18 mouse cellular contexts compared by ENCODE assay signal in genomic region chr16:58527817-58528216, GRCm38 (mm10).
"Had no signal": no experiment of that assay in that cellular context is flagged by ENCODE, and none has a peak within 500 bp of the region (broad histone marks: within the 10 kb centered on the region; RNA-seq: fewer than 3 reads in every experiment).

No protein-coding gene starts in this region.

- DNase-seq: kidney, adult 2 months; kidney, postnatal 25 days; layer of hippocampus, adult 9-11 months; lung, adult 2 months; lung, postnatal 14 days; lung, postnatal 4 days; right cerebral cortex, postnatal 4 days; spleen, adult 18-20 months; thymus, postnatal 25 days had no signal

- H3K4me3 ChIP-seq: layer of hippocampus, adult 2 months; limb, embryonic 10.5 days; limb, embryonic 13.5 days; midbrain, embryonic 12.5 days; myocyte; neural tube, embryonic 13.5 days; stomach, embryonic 15.5 days had no signal

- H3K9me3 ChIP-seq: midbrain, embryonic 12.5 days; stomach, embryonic 15.5 days had no signal

- H3K9ac ChIP-seq: limb, embryonic 13.5 days; midbrain, embryonic 12.5 days; neural tube, embryonic 13.5 days; stomach, embryonic 15.5 days had no signal

- H3K4me2 ChIP-seq: limb, embryonic 13.5 days; midbrain, embryonic 12.5 days; neural tube, embryonic 13.5 days; stomach, embryonic 15.5 days had no signal

- H3K36me3 ChIP-seq: limb, embryonic 10.5 days; limb, embryonic 13.5 days; midbrain, embryonic 12.5 days; neural tube, embryonic 13.5 days; stomach, embryonic 15.5 days had no signal

- H3K27me3 ChIP-seq: limb, embryonic 13.5 days; midbrain, embryonic 12.5 days; neural tube, embryonic 13.5 days; stomach, embryonic 15.5 days had no signal

- H3K27ac ChIP-seq: kidney, postnatal 0 days; layer of hippocampus, adult 2 months; limb, embryonic 10.5 days; limb, embryonic 13.5 days; midbrain, embryonic 12.5 days; neural tube, embryonic 13.5 days; stomach, embryonic 15.5 days had no signal

- ATAC-seq: midbrain, embryonic 16.5 days had no signal

- H3K4me1 ChIP-seq: stomach, embryonic 15.5 days had no signal
